Mouse (Mus musculus): ENCODE measurements around the gene Zmym5. TPM values are rescaled to one million over a fixed set of nuclear protein-coding genes. Genes with fewer than 3 reads are reported as not detected.
"Not testable (repeated sequence)": the region's sequence is repeated elsewhere in the genome, so short reads cannot be mapped to it uniquely, and the experiment has no call there.

Zmym5 gene
- total and polyA plus RNA-seq, 2 experiments from 2014 or later, result 17.2 to 32.3 TPM

- Histone ChIP-seq H3K9me3 (ENCODE audit: low read length) (peaks cover 4% of the 10 kb centered on the region; the same call in 1 of the 2 replicates), H3K4me2 (ENCODE audit: low read depth, low read length, poor library complexity, severe bottlenecking) (no peak overlapping the region), H3K36me3 (ENCODE audit: insufficient read depth, low read length) (no peaks in the 10 kb centered on the region), H3K27me3 (ENCODE audit: insufficient read depth, low read length) (no peaks in the 10 kb centered on the region), H3K4me3 (ENCODE audit: low read depth, low read length) (no peak overlapping the region), H3K4me1 (ENCODE audit: insufficient read depth, low read length) (no peaks in the 10 kb centered on the region), H3K9ac (replicated peaks; ENCODE audit: low read length, poor library complexity, severe bottlenecking) (no peak overlapping the region), H3K27ac (ENCODE audit: low read depth, low read length) (no peak overlapping the region)
- TF ChIP-seq CTCF (IDR thresholded peaks at IDR 0.05), result no peak
- 98% methylated on average over 4 of the region's 4 CpGs for WGBS
- no peak for ATAC-seq (ENCODE audit: low FRiP score)
- DNase-seq (ENCODE audit: low spot score), result no peak
Observed at GRCm38 (mm10) chr14:56816541-56816940, 5.0 kb upstream of the Zmym5 start.

- DNase-seq (ENCODE audit: low spot score), result peak; percentile 91
- Histone ChIP-seq H3K4me3 (ENCODE audit: low read depth, low read length) (peak overlapping the region; percentile 54), H3K27me3 (ENCODE audit: insufficient read depth, low read length) (no peaks in the 10 kb centered on the region), H3K9ac (replicated peaks; ENCODE audit: low read length, poor library complexity, severe bottlenecking) (peak overlapping the region; percentile 65), H3K4me2 (ENCODE audit: low read depth, low read length, poor library complexity, severe bottlenecking) (peak overlapping the region; percentile 58), H3K4me1 (ENCODE audit: insufficient read depth, low read length) (no peaks in the 10 kb centered on the region), H3K9me3 (ENCODE audit: low read length) (no peaks in the 10 kb centered on the region), H3K27ac (ENCODE audit: low read depth, low read length) (peak overlapping the region; percentile 91), H3K36me3 (ENCODE audit: insufficient read depth, low read length) (no peaks in the 10 kb centered on the region)
- peak; percentile 47 for ATAC-seq (ENCODE audit: low FRiP score)
- WGBS, result under 1% methylated on average over 34 of the region's 35 CpGs
- TF ChIP-seq CTCF (IDR thresholded peaks at IDR 0.05), result peak; percentile 79
Observed at GRCm38 (mm10) chr14:56812520-56813036, 1.1 kb upstream of the Zmym5 start.

GRCm38 (mm10) chr14:56810781-56811690 lies 480 bp downstream of the Zmym5 start:
- H3K36me3 ChIP-seq (ENCODE audit: insufficient read depth, low read length); ATAC-seq (ENCODE audit: low FRiP score); H3K27me3 ChIP-seq (ENCODE audit: insufficient read depth, low read length); H3K9me3 ChIP-seq (ENCODE audit: low read length); H3K4me1 ChIP-seq (ENCODE audit: insufficient read depth, low read length): not testable (repeated sequence)
- peak overlapping the region; percentile 74 for H3K9ac ChIP-seq (replicated peaks; ENCODE audit: low read length, poor library complexity, severe bottlenecking)
- under 1% methylated on average over 27 of the region's 86 CpGs for WGBS
- peak overlapping the region; percentile 53 for H3K4me2 ChIP-seq (ENCODE audit: low read depth, low read length, poor library complexity, severe bottlenecking)
- peak overlapping the region; percentile 56 for H3K4me3 ChIP-seq (ENCODE audit: low read depth, low read length)
- peak overlapping the region; percentile 74 for H3K27ac ChIP-seq (ENCODE audit: low read depth, low read length)
- DNase-seq (ENCODE audit: low spot score), result peak; percentile 34

- ATAC-seq (ENCODE audit: low FRiP score) (no peak), DNase-seq (ENCODE audit: low spot score) (peak; percentile 68)
- H3K27me3 ChIP-seq (ENCODE audit: insufficient read depth, low read length), result no peaks in the 10 kb centered on the region
- peak; percentile 76 for TF ChIP-seq CTCF (IDR thresholded peaks at IDR 0.05)
- H3K9ac ChIP-seq (replicated peaks; ENCODE audit: low read length, poor library complexity, severe bottlenecking), result no peak overlapping the region
- WGBS, result 41% methylated on average over 2 of the region's 2 CpGs
- no peak overlapping the region for H3K4me2 ChIP-seq (ENCODE audit: low read depth, low read length, poor library complexity, severe bottlenecking)
- H3K9me3 ChIP-seq (ENCODE audit: low read length), result no peaks in the 10 kb centered on the region
- H3K4me3 ChIP-seq (ENCODE audit: low read depth, low read length), result no peak overlapping the region
- H3K27ac ChIP-seq (ENCODE audit: low read depth, low read length), result no peak overlapping the region
- H3K36me3 ChIP-seq (ENCODE audit: insufficient read depth, low read length), result peaks cover 13% of the 10 kb centered on the region
- H3K4me1 ChIP-seq (ENCODE audit: insufficient read depth, low read length), result no peaks in the 10 kb centered on the region
Observed at GRCm38 (mm10) chr14:56793243-56793642, 18.3 kb downstream of the Zmym5 start.

GRCm38 (mm10) chr14:56784575-56784974 lies 26.9 kb downstream of the Zmym5 start:
- no peak for TF ChIP-seq CTCF (IDR thresholded peaks at IDR 0.05)
- Histone ChIP-seq H3K4me3 (ENCODE audit: low read depth, low read length) (no peak overlapping the region), H3K36me3 (ENCODE audit: insufficient read depth, low read length) (no peaks in the 10 kb centered on the region), H3K4me2 (ENCODE audit: low read depth, low read length, poor library complexity, severe bottlenecking) (no peak overlapping the region), H3K4me1 (ENCODE audit: insufficient read depth, low read length) (no peaks in the 10 kb centered on the region), H3K9me3 (ENCODE audit: low read length) (no peaks in the 10 kb centered on the region), H3K27ac (ENCODE audit: low read depth, low read length) (no peak overlapping the region), H3K9ac (replicated peaks; ENCODE audit: low read length, poor library complexity, severe bottlenecking) (no peak overlapping the region), H3K27me3 (ENCODE audit: insufficient read depth, low read length) (no peaks in the 10 kb centered on the region)
- DNase-seq (ENCODE audit: low spot score), result no peak
- 89% methylated on average over 1 of the region's 1 CpGs for WGBS
- no peak for ATAC-seq (ENCODE audit: low FRiP score)

GRCm38 (mm10) chr14:56778933-56779300 lies 32.6 kb downstream of the Zmym5 start:
- H3K36me3 ChIP-seq (ENCODE audit: insufficient read depth, low read length), result no peaks in the 10 kb centered on the region
- peak overlapping the region; percentile 99 for H3K4me3 ChIP-seq (ENCODE audit: low read depth, low read length)
- DNase-seq (ENCODE audit: low spot score) (no peak), ATAC-seq (ENCODE audit: low FRiP score) (peak; percentile 24; the same call in 1 of the 2 replicates)
- TF ChIP-seq CTCF (IDR thresholded peaks at IDR 0.05), result no peak
- peak overlapping the region; percentile 98 for H3K27ac ChIP-seq (ENCODE audit: low read depth, low read length)
- H3K9me3 ChIP-seq (ENCODE audit: low read length), result no peaks in the 10 kb centered on the region
- H3K4me2 ChIP-seq (ENCODE audit: low read depth, low read length, poor library complexity, severe bottlenecking), result peak overlapping the region; percentile 74
- no peak overlapping the region; the same call in 1 of the 2 replicates for H3K9ac ChIP-seq (replicated peaks; ENCODE audit: low read length, poor library complexity, severe bottlenecking)
- H3K27me3 ChIP-seq (ENCODE audit: insufficient read depth, low read length), result no peaks in the 10 kb centered on the region
- 43% methylated on average over 3 of the region's 3 CpGs for WGBS
- H3K4me1 ChIP-seq (ENCODE audit: insufficient read depth, low read length), result peaks cover 7% of the 10 kb centered on the region; the same call in 1 of the 2 replicates
